Mouse (Mus musculus): ENCODE measurements around the gene Zdhhc14. TPM values are rescaled to one million over a fixed set of nuclear protein-coding genes. Genes with fewer than 3 reads are reported as not detected.

The Zdhhc14 gene
- polyA plus RNA-seq, 1 experiment from 2014 or later = 2.6 TPM

DNA sequence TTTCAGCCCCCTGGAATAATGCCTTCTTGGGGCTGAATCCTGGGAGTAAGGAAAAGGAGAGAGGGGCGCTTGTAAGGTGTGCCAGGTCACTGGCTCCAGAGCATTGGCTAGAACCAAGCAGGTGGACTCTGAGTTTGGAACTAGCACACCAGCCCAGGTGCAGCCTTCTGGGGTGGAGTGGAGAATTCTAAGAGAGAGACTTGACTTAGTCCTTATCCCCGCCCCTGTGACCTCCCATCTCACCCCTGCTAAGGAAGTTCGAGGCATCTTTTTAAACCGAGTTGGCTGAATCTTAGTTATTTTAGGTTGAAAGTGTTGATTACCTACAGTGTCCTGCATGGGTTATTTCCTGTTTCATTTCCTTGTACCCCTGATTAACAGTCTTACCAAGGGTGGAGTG lies 1.5 kb downstream of the Zdhhc14 start:
- 17% methylated on average over 4 of the region's 4 CpGs for WGBS
- Histone ChIP-seq H3K9ac (ENCODE audit: low read length) (peak overlapping the region; percentile 46; the same call in 1 of the 2 replicates), H3K4me1 (replicated peaks; ENCODE audit: control insufficient read depth, insufficient read depth, low read length) (peaks cover 9% of the 10 kb centered on the region)

GRCm38 (mm10) chr17:5494832-5495231 lies 2.5 kb downstream of the Zdhhc14 start:
- Histone ChIP-seq H3K36me3 (ENCODE audit: control insufficient read depth, insufficient read depth, low read length) (no peaks in the 10 kb centered on the region), H3K4me2 (ENCODE audit: low read length) (0 out of 2 replicates have a peak overlapping the region, but pooled peaks have one; percentile 99), H3K27me3 (replicated peaks; ENCODE audit: control insufficient read depth, insufficient read depth, low read length) (peaks cover 23% of the 10 kb centered on the region), H3K4me3 (ENCODE audit: low read depth, low read length) (no peak overlapping the region), H3K4me1 (replicated peaks; ENCODE audit: control insufficient read depth, insufficient read depth, low read length) (peaks cover 9% of the 10 kb centered on the region), H3K9ac (ENCODE audit: low read length) (no peak overlapping the region), H3K9me3 (ENCODE audit: control insufficient read depth, low read length) (no peaks in the 10 kb centered on the region), H3K27ac (ENCODE audit: low read depth) (no peak overlapping the region)
- DNase-seq (ENCODE audit: low spot score) = no peak
- ATAC-seq (replicated peaks; ENCODE audit: low FRiP score, low TSS enrichment, low read depth) = no peak
- 87% methylated on average over 7 of the region's 7 CpGs for WGBS

More for the DNA sequence above, 1.5 kb downstream of the Zdhhc14 start:
- Histone ChIP-seq H3K4me2 (ENCODE audit: low read length) (peak overlapping the region; percentile 99), H3K27ac (ENCODE audit: low read depth) (no peak overlapping the region), H3K4me3 (ENCODE audit: low read depth, low read length) (peak overlapping the region; percentile 74), H3K9me3 (ENCODE audit: control insufficient read depth, low read length) (no peaks in the 10 kb centered on the region), H3K36me3 (ENCODE audit: control insufficient read depth, insufficient read depth, low read length) (no peaks in the 10 kb centered on the region), H3K27me3 (replicated peaks; ENCODE audit: control insufficient read depth, insufficient read depth, low read length) (peaks cover 23% of the 10 kb centered on the region)
- ATAC-seq (replicated peaks; ENCODE audit: low FRiP score, low TSS enrichment, low read depth) = no peak
- DNase-seq (ENCODE audit: low spot score) = no peak

- Histone ChIP-seq H3K9ac (ENCODE audit: low read length) (no peak overlapping the region), H3K36me3 (ENCODE audit: control insufficient read depth, insufficient read depth, low read length) (no peaks in the 10 kb centered on the region), H3K9me3 (ENCODE audit: control insufficient read depth, low read length) (no peaks in the 10 kb centered on the region), H3K4me1 (replicated peaks; ENCODE audit: control insufficient read depth, insufficient read depth, low read length) (peaks cover 9% of the 10 kb centered on the region), H3K4me3 (ENCODE audit: low read depth, low read length) (no peak overlapping the region), H3K27ac (ENCODE audit: low read depth) (no peak overlapping the region), H3K27me3 (replicated peaks; ENCODE audit: control insufficient read depth, insufficient read depth, low read length) (peaks cover 23% of the 10 kb centered on the region), H3K4me2 (ENCODE audit: low read length) (no peak overlapping the region)
- ATAC-seq (replicated peaks; ENCODE audit: low FRiP score, low TSS enrichment, low read depth) (no peak), DNase-seq (ENCODE audit: low spot score) (no peak)
- 83% methylated on average over 8 of the region's 8 CpGs for WGBS
Observed at GRCm38 (mm10) chr17:5497695-5498094, 5.3 kb downstream of the Zdhhc14 start.

DNA sequence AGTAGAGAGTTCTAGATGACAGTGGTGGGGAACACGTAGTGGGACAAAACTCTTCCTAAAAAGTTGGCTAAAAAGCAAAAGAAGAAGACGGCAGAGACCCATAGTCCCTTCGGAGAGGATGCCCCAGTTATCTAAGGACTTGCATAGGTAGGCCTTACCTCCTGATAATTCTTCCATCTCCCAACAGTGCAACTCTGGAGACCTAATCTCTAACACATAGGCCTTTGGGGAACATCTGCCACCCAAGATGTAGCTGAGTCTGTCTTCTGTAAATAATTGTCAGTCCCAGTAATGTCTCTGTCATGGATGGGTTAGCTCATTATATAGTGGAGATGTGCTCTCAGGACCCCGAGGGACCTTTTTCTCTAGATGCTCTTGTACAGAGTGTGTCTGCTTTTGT lies 6.6 kb downstream of the Zdhhc14 start:
- Histone ChIP-seq H3K4me2 (ENCODE audit: low read length) (no peak overlapping the region), H3K4me3 (ENCODE audit: low read depth, low read length) (no peak overlapping the region), H3K4me1 (replicated peaks; ENCODE audit: control insufficient read depth, insufficient read depth, low read length) (peaks cover 3% of the 10 kb centered on the region; the same call in 1 of the 2 replicates), H3K27me3 (replicated peaks; ENCODE audit: control insufficient read depth, insufficient read depth, low read length) (peaks cover 18% of the 10 kb centered on the region), H3K9ac (ENCODE audit: low read length) (no peak overlapping the region), H3K27ac (ENCODE audit: low read depth) (no peak overlapping the region), H3K36me3 (ENCODE audit: control insufficient read depth, insufficient read depth, low read length) (no peaks in the 10 kb centered on the region), H3K9me3 (ENCODE audit: control insufficient read depth, low read length) (no peaks in the 10 kb centered on the region)
- ATAC-seq (replicated peaks; ENCODE audit: low FRiP score, low TSS enrichment, low read depth) = no peak
- no peak for DNase-seq (ENCODE audit: low spot score)
- 80% methylated on average over 4 of the region's 4 CpGs for WGBS

- WGBS = 83% methylated on average over 8 of the region's 8 CpGs
- Histone ChIP-seq H3K27me3 (replicated peaks; ENCODE audit: control insufficient read depth, insufficient read depth, low read length) (no peaks in the 10 kb centered on the region), H3K9me3 (ENCODE audit: control insufficient read depth, low read length) (no peaks in the 10 kb centered on the region), H3K9ac (ENCODE audit: low read length) (no peak overlapping the region), H3K4me1 (replicated peaks; ENCODE audit: control insufficient read depth, insufficient read depth, low read length) (no peaks in the 10 kb centered on the region; the same call in 1 of the 2 replicates), H3K36me3 (ENCODE audit: control insufficient read depth, insufficient read depth, low read length) (no peaks in the 10 kb centered on the region), H3K4me2 (ENCODE audit: low read length) (no peak overlapping the region), H3K27ac (ENCODE audit: low read depth) (no peak overlapping the region), H3K4me3 (ENCODE audit: low read depth, low read length) (no peak overlapping the region)
- ATAC-seq (replicated peaks; ENCODE audit: low FRiP score, low TSS enrichment, low read depth) = no peak
- no peak for DNase-seq (ENCODE audit: low spot score)
Observed at GRCm38 (mm10) chr17:5503981-5504760, 11.8 kb downstream of the Zdhhc14 start.

DNA sequence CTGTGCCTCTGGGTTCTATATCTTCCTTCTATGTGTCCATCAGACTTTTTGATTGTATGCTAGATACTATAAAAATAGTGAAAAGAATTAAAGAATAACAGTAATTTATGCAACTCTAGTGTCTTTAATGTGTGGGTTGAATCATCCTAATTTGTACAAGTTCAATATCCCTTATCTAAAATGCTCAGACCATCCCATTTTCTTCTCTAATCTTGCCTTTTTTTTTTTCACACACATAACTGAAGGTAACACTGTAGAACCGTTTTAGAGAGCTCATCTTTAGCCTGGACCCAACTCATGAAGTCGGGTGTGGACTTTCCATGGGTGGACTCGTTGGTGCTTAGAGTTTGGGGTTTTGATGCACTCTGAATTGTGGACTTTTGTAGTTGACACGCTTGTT lies 12.6 kb downstream of the Zdhhc14 start:
- WGBS = 84% methylated on average over 4 of the region's 4 CpGs
- Histone ChIP-seq H3K27ac (ENCODE audit: low read depth) (no peak overlapping the region), H3K4me2 (ENCODE audit: low read length) (no peak overlapping the region), H3K9me3 (ENCODE audit: control insufficient read depth, low read length) (no peaks in the 10 kb centered on the region), H3K27me3 (replicated peaks; ENCODE audit: control insufficient read depth, insufficient read depth, low read length) (no peaks in the 10 kb centered on the region), H3K9ac (ENCODE audit: low read length) (no peak overlapping the region), H3K36me3 (ENCODE audit: control insufficient read depth, insufficient read depth, low read length) (no peaks in the 10 kb centered on the region), H3K4me1 (replicated peaks; ENCODE audit: control insufficient read depth, insufficient read depth, low read length) (no peaks in the 10 kb centered on the region; the same call in 1 of the 2 replicates), H3K4me3 (ENCODE audit: low read depth, low read length) (no peak overlapping the region)
- no peak for DNase-seq (ENCODE audit: low spot score)
- no peak for ATAC-seq (replicated peaks; ENCODE audit: low FRiP score, low TSS enrichment, low read depth)

GRCm38 (mm10) chr17:5506553-5506952 lies 14.2 kb downstream of the Zdhhc14 start:
- Histone ChIP-seq H3K27me3 (replicated peaks; ENCODE audit: control insufficient read depth, insufficient read depth, low read length) (no peaks in the 10 kb centered on the region), H3K36me3 (ENCODE audit: control insufficient read depth, insufficient read depth, low read length) (no peaks in the 10 kb centered on the region), H3K4me1 (replicated peaks; ENCODE audit: control insufficient read depth, insufficient read depth, low read length) (no peaks in the 10 kb centered on the region; the same call in 1 of the 2 replicates), H3K4me3 (ENCODE audit: low read depth, low read length) (no peak overlapping the region), H3K4me2 (ENCODE audit: low read length) (no peak overlapping the region), H3K9ac (ENCODE audit: low read length) (no peak overlapping the region), H3K9me3 (ENCODE audit: control insufficient read depth, low read length) (no peaks in the 10 kb centered on the region), H3K27ac (ENCODE audit: low read depth) (no peak overlapping the region)
- no peak for DNase-seq (ENCODE audit: low spot score)
- ATAC-seq (replicated peaks; ENCODE audit: low FRiP score, low TSS enrichment, low read depth) = no peak
- WGBS = 52% methylated on average over 7 of the region's 7 CpGs

DNA sequence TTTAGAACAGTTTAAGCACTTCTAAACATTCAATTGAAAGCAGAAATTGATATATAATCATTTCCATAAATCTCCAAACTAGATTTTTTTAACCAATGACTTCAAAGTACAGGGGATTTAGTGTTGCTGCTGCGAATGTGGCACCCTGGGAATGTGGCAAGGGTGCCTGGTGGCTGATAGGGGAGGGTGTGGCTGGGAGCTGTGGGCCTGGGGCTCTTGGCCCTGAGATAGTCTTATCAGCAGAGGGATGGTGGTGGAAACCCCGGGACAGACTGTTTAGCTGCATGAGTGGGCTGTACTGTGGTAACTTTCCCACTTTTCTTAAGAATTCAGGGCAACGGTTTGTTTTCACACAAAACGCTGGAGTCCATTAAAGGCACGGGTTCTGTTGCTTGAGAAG lies 14.6 kb downstream of the Zdhhc14 start:
- Histone ChIP-seq H3K9ac (ENCODE audit: low read length) (no peak overlapping the region), H3K36me3 (ENCODE audit: control insufficient read depth, insufficient read depth, low read length) (no peaks in the 10 kb centered on the region), H3K4me1 (replicated peaks; ENCODE audit: control insufficient read depth, insufficient read depth, low read length) (no peaks in the 10 kb centered on the region; the same call in 1 of the 2 replicates), H3K27ac (ENCODE audit: low read depth) (no peak overlapping the region), H3K4me3 (ENCODE audit: low read depth, low read length) (no peak overlapping the region), H3K4me2 (ENCODE audit: low read length) (no peak overlapping the region), H3K27me3 (replicated peaks; ENCODE audit: control insufficient read depth, insufficient read depth, low read length) (no peaks in the 10 kb centered on the region), H3K9me3 (ENCODE audit: control insufficient read depth, low read length) (no peaks in the 10 kb centered on the region)
- DNase-seq (ENCODE audit: low spot score) (no peak), ATAC-seq (replicated peaks; ENCODE audit: low FRiP score, low TSS enrichment, low read depth) (no peak)
- WGBS = 58% methylated on average over 5 of the region's 5 CpGs

GRCm38 (mm10) chr17:5508030-5508429 lies 15.7 kb downstream of the Zdhhc14 start:
- no peak for DNase-seq (ENCODE audit: low spot score)
- no peak overlapping the region for H3K4me2 ChIP-seq (ENCODE audit: low read length)
- H3K9ac ChIP-seq (ENCODE audit: low read length) = no peak overlapping the region
- H3K36me3 ChIP-seq (ENCODE audit: control insufficient read depth, insufficient read depth, low read length) = no peaks in the 10 kb centered on the region
- no peak overlapping the region for H3K4me3 ChIP-seq (ENCODE audit: low read depth, low read length)
- 78% methylated on average over 4 of the region's 4 CpGs for WGBS
- H3K4me1 ChIP-seq (replicated peaks; ENCODE audit: control insufficient read depth, insufficient read depth, low read length) = no peaks in the 10 kb centered on the region; the same call in 1 of the 2 replicates
- H3K27ac ChIP-seq (ENCODE audit: low read depth) = no peak overlapping the region
- H3K27me3 ChIP-seq (replicated peaks; ENCODE audit: control insufficient read depth, insufficient read depth, low read length) = no peaks in the 10 kb centered on the region
- H3K9me3 ChIP-seq (ENCODE audit: control insufficient read depth, low read length) = no peaks in the 10 kb centered on the region
- no peak for ATAC-seq (replicated peaks; ENCODE audit: low FRiP score, low TSS enrichment, low read depth)
